Mouse (Mus musculus) olfactory bulb, adult 2 months (tissue): Measurements from ENCODE around the gene Zfp472. TPM values are rescaled to one million over a fixed set of nuclear protein-coding genes. Genes with fewer than 3 reads are reported as not detected.

ENCODE experiments used
- H3K27ac ChIP-seq: fragments of 200-500 bp; 2 replicates; pipeline ENCODE4 v1.5.1; 2012; ENCODE audit warnings: low read depth, low read length; ENCODE audit not compliant: insufficient read depth
- H3K4me1 ChIP-seq: fragments of 200-500 bp; 2 replicates; pipeline ENCODE4 v1.6.1; 2012; ENCODE audit warnings: low read length; ENCODE audit not compliant: control insufficient read depth, insufficient read depth
- H3K4me3 ChIP-seq: fragments of 200-500 bp; 2 replicates; pipeline ENCODE4 v1.5.1; 2012; ENCODE audit warnings: mild to moderate bottlenecking, low read depth, low read length, moderate library complexity; ENCODE audit not compliant: insufficient read depth
- CTCF ChIP-seq: fragments of 200-500 bp; IDR thresholded peaks from 2 replicates; pipeline ENCODE4 v1.5.1; 2012; ENCODE audit warnings: low read depth, mild to moderate bottlenecking, low read length, moderate library complexity; ENCODE audit not compliant: insufficient read depth
- POLR2A ChIP-seq: fragments of 200-500 bp; IDR thresholded peaks from 2 replicates; pipeline ENCODE4 v1.6.1; 2012; ENCODE audit warnings: mild to moderate bottlenecking, low read depth, low read length, moderate library complexity; ENCODE audit not compliant: insufficient read depth
- WGBS: fragments of 180-500 bp; shearing (Covaris S2); methylation state at CpG from one replicate; pipeline ENCODE4 v1.1.7; 2018; 5-methylcytosine and 5-hydroxymethylcytosine counted together
- polyA plus RNA-seq: library from polyadenylated mRNA; stranded (reverse); fragments of >200 nt; gene quantifications from 2 replicates; pipeline ENCODE4 v1.2.4, GENCODE M21; 2012; ENCODE audit warnings: low replicate concordance; ENCODE audit not compliant: missing spikeins, insufficient read depth, insufficient read length

Zfp472 gene
- not detected in 2 replicates for polyA plus RNA-seq

DNA sequence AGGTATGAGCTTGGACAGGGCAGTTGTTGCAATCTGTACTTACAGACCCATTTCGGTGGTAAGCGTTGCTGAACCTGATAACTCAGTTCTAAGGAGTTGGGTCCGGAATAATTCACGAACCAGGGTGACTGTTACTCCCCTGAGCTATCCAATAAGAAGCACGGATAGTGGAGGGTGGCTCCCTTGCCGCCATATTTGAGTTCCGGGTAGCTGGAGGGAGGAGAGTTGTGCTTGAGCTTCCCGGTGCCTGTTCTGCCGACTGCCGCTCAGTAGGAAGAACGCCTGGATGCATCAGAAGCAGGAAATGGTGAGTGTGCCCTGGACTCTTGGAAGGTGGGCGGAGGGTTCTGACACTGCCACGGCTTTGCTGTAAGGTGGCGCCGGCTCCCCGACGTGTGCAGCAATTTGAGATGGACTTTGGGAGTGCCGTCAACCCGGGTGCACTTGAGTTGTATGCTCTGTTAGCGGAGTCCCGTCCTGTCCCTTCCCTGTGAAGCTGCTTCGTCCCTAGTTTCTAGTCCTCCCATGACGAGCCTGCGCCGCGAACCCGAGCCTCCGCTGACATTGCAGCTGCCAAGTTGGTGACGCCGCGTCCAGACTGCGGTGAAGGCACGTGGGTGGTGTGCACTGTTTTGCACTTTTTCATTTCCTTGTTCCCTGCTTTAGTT lies at the start of gene Zfp472:
Zfp472 (plus strand) TSS at position 192 of the 668 bp plus-strand sequence.
- H3K4me1 ChIP-seq, result peaks cover 6% of the 10 kb centered on the region
- no peak within 1 kb of the TSS for H3K27ac ChIP-seq
- TF ChIP-seq POLR2A, result no peak
- no peak for TF ChIP-seq CTCF
- under 1% methylated on average over 33 of the region's 33 CpGs for WGBS
- peak within 1 kb of the TSS; percentile 63 for H3K4me3 ChIP-seq

DNA sequence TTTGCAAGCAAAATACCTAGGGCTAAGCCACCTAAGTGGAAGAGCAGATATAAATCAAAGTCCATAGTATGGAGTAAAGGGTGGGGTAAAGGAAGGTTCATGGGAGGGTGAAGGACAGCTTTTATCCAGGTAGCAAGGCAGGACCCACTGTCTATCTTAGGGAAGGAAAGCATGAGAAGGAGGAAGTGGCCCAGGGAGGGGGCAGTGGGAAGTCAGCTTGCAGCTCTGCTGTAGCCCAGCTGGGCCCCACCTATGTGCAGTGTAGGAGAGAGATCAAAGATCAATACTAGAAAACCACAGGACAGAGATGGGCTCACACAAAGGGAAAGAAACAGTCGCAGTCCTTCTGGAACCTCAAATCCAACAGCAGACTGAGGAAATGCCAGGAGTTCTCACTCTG lies 49.5 kb upstream of the Zfp472 start:
- 85% methylated on average over 1 of the region's 1 CpGs for WGBS
- TF ChIP-seq POLR2A, result no peak
- TF ChIP-seq CTCF, result no peak
- H3K27ac ChIP-seq, result no peak overlapping the region
- H3K4me3 ChIP-seq, result no peak overlapping the region
- H3K4me1 ChIP-seq, result no peaks in the 10 kb centered on the region

DNA sequence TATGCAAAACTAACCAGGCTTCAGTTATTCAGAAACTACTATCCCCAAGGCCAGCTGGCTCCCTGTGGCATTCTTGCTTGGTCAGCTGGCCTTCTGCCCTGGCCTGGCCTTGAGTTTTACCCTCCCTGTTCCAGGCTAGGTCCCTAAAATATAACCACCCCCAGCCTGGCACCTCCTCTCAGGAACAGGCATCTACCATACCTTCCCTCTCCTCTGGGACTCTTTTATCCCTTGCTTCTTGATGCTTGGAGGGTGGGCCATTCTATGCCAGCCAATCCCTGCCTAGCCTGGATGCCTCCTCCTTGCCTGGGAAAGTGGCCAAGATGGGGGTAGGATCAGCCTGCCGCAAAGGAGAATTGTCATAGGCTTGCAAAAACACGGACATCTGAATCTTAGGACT lies 48.5 kb upstream of the Zfp472 start, which contains the start of gene Cyp4f14:
Cyp4f14 (minus strand) TSS at position 212 of the 400 bp plus-strand sequence.
- TF ChIP-seq CTCF (no peak), POLR2A (no peak)
- Histone ChIP-seq H3K4me3 (no peak within 1 kb of the TSS), H3K27ac (no peak within 1 kb of the TSS), H3K4me1 (no peaks in the 10 kb centered on the region)
- 10% methylated on average over 2 of the region's 2 CpGs for WGBS

DNA sequence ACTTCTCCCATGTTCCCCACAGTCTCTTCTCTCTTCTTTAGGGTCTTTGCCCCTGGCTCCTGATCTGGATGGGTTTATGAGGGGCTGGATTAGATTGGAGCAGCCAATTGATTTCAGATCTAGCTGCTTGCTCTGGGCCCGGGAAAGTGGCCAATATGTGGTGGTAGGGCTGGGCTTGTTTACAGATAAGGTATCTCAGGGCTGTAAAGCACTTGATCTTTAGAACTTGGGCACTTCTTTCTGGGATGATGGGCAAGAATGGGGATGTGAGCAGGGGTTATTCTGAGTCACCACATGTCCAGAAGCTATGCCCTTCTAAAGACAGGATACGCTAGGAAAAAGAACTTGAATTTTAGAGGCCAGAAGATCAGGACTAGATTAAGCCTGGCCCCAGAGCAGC lies 46.5 kb upstream of the Zfp472 start:
- Histone ChIP-seq H3K27ac (no peak overlapping the region), H3K4me3 (no peak overlapping the region), H3K4me1 (no peaks in the 10 kb centered on the region)
- no peak for TF ChIP-seq POLR2A
- no peak for TF ChIP-seq CTCF
- WGBS, result 82% methylated on average over 2 of the region's 2 CpGs

DNA sequence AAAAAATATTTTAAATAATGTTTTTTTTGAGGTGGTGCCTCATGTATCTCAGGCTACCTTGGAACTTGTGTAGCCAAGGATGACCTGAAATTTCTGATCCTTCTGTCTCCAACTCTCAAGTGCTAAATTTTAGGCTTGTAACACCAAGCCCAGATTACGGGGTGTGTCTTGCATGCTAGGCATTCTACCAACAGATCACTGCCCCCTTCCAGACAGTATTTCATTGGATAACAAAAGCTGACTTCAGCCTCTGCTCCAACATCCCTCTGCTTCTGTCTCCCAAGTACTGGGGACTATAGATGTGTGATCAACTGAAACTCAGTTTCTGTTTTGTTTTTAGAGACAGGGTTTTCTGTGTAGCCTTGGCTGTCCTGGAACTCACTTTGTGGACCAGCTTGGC lies 41.9 kb upstream of the Zfp472 start:
- 96% methylated on average over 1 of the region's 1 CpGs for WGBS
- Histone ChIP-seq H3K27ac (no peak overlapping the region), H3K4me3 (no peak overlapping the region), H3K4me1 (peaks cover 6% of the 10 kb centered on the region; the same call in 1 of the 2 replicates)
- TF ChIP-seq CTCF (no peak), POLR2A (no peak)

DNA sequence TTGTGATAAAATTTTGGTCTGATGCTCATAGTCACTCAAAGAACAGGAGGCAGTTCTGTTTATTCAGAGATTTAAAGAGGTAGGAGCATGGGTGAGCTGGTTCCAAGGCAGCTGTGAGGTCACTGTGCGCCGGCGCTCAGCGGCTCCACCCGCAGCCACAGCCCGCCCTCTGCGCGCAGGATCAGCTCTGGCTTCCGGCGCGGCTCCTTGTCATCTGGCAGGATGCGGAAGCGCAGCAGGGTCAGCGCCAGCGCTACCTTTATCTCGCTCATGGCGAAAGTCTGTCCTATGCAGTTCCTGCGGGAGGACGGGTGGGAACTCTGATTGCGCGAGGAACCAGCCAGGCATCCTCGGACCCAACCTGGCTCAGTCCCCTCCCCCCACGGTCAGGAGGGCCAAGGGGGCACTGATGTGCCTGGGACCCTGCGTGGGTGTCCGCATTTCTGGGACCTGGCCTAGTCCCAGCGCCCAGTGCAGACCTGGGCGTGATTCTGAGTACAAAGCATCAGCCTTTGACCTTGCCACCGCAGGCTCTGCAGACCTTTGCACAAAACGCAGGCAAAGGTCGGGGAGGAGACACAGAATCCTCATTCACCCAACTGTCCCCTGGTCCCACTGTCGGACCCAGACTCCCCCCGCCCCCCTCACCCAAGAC lies 40.8 kb upstream of the Zfp472 start:
- H3K27ac ChIP-seq, result peak overlapping the region; percentile 56
- 14% methylated on average over 32 of the region's 32 CpGs for WGBS
- peak overlapping the region; percentile 59 for H3K4me3 ChIP-seq
- TF ChIP-seq POLR2A (peak; percentile 80), CTCF (no peak)
- peaks cover 6% of the 10 kb centered on the region; the same call in 1 of the 2 replicates for H3K4me1 ChIP-seq

DNA sequence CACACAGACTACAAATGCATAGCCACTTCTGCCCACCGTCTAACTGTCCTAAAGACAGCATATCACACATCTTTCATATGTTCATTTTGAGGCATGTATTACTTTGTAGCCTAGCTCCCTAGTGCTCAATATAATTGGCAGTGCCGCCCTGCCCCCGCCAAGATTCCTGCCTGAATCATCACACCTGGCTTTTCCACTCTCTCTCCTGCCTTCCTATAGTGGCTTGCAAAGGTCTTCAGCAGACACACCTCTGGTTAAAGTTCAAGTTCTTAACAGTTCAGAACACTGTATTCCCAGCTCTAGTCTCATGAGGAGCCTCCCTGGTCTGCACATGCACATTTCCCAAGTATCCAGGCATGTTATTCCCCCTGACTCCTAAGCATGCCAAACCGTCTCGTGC lies 37.8 kb upstream of the Zfp472 start:
- TF ChIP-seq CTCF (no peak), POLR2A (no peak)
- Histone ChIP-seq H3K4me3 (no peak overlapping the region), H3K4me1 (peaks cover 6% of the 10 kb centered on the region; the same call in 1 of the 2 replicates), H3K27ac (no peak overlapping the region)
- 82% methylated on average over 5 of the region's 5 CpGs for WGBS

DNA sequence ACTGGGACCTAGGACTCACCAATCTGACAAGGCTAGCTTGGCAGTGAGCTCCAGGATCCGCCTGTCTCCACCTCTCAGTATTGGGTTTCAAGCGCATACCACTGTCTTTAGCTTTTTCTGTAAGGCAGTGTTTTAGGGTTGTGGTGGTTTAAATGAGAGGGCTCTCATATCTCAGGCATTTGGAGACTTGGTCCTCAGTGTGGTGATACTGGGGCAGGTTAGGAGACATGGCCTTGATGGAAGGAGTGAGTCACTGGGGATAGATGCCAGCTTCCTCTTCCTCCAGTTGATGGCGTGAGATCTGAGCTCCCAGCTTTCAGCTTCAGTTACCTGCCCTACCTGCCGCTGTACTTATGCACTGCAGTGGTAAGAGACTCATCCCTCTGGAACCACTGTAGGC lies 25.8 kb upstream of the Zfp472 start:
- WGBS, result 81% methylated on average over 4 of the region's 4 CpGs
- Histone ChIP-seq H3K27ac (no peak overlapping the region), H3K4me1 (no peaks in the 10 kb centered on the region), H3K4me3 (no peak overlapping the region)
- TF ChIP-seq POLR2A (no peak), CTCF (no peak)

DNA sequence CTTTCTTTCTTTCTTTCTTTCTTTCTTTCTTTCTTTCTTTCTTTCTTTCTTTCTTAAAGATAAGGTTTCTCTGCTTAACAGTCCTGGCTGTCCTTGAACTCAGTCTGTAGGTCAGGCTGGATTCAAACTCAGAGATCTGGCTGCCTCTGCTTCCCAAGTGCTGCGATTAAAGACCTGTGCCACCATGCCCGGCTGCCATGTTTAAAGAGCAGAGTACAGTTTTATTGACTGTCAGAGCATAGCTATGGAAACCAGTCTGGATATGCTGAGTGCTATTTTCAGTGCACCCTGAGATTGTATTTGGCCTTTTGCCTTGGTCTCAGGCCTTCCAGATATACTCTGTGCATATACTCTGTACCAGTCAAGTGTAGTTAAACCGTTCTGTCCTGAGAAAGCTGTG lies 22.0 kb upstream of the Zfp472 start:
- Histone ChIP-seq H3K4me1 (peaks cover 12% of the 10 kb centered on the region), H3K27ac (no peak overlapping the region), H3K4me3 (no peak overlapping the region)
- 85% methylated on average over 3 of the region's 3 CpGs for WGBS
- TF ChIP-seq CTCF (no peak), POLR2A (no peak)

DNA sequence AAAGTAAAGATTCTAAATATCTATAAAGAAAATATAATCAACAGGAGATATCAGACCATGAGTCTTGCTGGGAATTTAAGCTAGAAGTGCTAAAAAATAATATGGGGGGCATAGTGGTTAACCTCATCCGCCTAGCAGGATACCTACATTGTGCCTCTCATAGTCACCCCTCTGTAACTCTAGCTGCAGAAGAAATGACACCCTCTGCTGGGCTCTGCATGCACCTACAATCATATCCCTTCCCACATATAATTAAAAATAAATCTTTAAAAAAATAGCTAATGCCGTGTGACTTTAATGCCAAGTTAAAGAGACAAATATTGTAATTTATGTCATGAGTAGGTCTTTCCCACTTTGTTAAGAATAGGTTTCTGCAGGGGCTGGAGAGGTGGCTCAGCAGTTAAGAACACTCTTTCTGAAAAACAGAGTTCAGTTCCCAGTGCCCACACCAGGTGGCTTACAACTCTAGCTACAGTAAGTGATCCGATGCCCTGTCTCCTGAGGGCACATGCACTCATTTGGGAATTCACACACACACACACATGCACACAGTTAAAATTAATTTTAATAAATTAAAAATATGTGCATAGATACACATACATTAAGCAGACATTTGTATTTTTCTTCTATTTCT lies 21.1 kb upstream of the Zfp472 start:
- Histone ChIP-seq H3K4me3 (no peak overlapping the region), H3K27ac (no peak overlapping the region), H3K4me1 (peaks cover 12% of the 10 kb centered on the region)
- 41% methylated on average over 3 of the region's 3 CpGs for WGBS
- TF ChIP-seq POLR2A (no peak), CTCF (no peak)
